Mouse (Mus musculus) thymus, adult 2 months (tissue): ENCODE measurements at regions not wholly inside any gene's neighbourhood (a gene's known extent, or its start where the extent isn't known, plus 50 kb on each side); places are given as distances from the start of the nearest gene placed in this dataset.
"Not testable (repeated sequence)": the region's sequence is repeated elsewhere in the genome, so short reads cannot be mapped to it uniquely, and the experiment has no call there.

Source experiments
- DNase-seq: peaks from one replicate; pipeline ENCODE4 v3.0.0; 2021
- H3K27ac ChIP-seq: fragments of 200-500 bp; 2 replicates; pipeline ENCODE4 v1.5.1; 2012; ENCODE audit warnings: low read length, control low read depth; ENCODE audit not compliant: control insufficient read depth, insufficient read depth
- H3K27me3 ChIP-seq: fragments of 200-500 bp; 2 replicates; pipeline ENCODE4 v1.6.1; 2012; ENCODE audit warnings: mild to moderate bottlenecking, low read length, moderate library complexity, mixed read lengths; ENCODE audit not compliant: control insufficient read depth, insufficient read depth
- H3K36me3 ChIP-seq: fragments of 200-500 bp; 2 replicates; pipeline ENCODE4 v1.6.1; 2012; ENCODE audit warnings: mild to moderate bottlenecking, low read length, moderate library complexity; ENCODE audit not compliant: control insufficient read depth, insufficient read depth
- H3K4me1 ChIP-seq: fragments of 200-500 bp; replicated peaks from 2 replicates; pipeline ENCODE4 v1.6.1; 2012; ENCODE audit warnings: low read length; ENCODE audit not compliant: control insufficient read depth, insufficient read depth
- H3K4me3 ChIP-seq: fragments of 200-500 bp; 2 replicates; pipeline ENCODE4 v1.5.1; 2012; ENCODE audit warnings: mild to moderate bottlenecking, low read length, control low read depth, moderate library complexity; ENCODE audit not compliant: control insufficient read depth, insufficient read depth
- CTCF ChIP-seq: fragments of 200-500 bp; IDR thresholded peaks from 2 replicates; pipeline ENCODE4 v1.5.1; 2012; ENCODE audit warnings: mild to moderate bottlenecking, control low read depth, low read length, moderate library complexity, borderline replicate concordance; ENCODE audit not compliant: control insufficient read depth, poor library complexity, insufficient read depth; ENCODE audit errors: extremely low read depth
- POLR2A ChIP-seq: fragments of 200-500 bp; IDR thresholded peaks from 2 replicates; pipeline ENCODE4 v1.6.1; 2012; ENCODE audit warnings: mild to moderate bottlenecking, low read length, control low read depth, moderate library complexity; ENCODE audit not compliant: control insufficient read depth, poor library complexity, insufficient read depth; ENCODE audit errors: extremely low read depth
- WGBS: fragments of 180-500 bp; shearing (Covaris S2); methylation state at CpG from one replicate; pipeline ENCODE4 v1.1.7; 2018; 5-methylcytosine and 5-hydroxymethylcytosine counted together

DNA sequence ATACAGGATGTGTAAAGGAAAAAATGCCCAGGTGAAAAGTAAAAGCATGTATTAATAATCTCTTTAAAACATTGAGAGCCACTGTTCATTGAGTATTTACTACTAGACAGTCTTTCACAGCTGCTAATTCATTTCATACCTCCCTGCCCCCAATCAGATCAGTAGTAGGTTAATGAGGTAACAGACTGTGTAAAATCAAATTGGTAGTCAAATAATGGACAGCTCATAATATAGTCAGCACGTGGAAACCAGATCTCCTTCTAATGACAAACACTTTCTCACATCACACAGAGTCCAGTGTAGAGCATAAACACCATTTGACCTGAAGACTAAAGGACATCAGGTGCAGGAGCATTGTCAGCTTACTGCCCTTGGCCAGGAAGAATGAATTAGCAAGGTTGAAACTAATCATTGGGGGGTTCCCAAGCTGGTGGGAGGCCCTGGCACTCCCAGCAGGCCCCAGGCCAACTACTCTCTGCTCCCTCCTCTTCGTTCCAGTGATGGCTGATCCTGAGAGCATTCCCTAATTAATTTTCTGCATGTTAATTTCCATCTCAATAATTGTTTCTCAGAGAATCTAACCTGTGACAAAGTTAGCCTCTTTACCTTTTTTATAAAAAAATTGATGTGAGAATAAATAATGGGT, 190.6 kb upstream of the Bet1 start:
- DNase-seq = no peak
- H3K4me1 ChIP-seq = no peaks in the 10 kb centered on the region
- H3K27me3 ChIP-seq = no peaks in the 10 kb centered on the region
- H3K4me3 ChIP-seq = no peak overlapping the region
- H3K27ac ChIP-seq = no peak overlapping the region
- TF ChIP-seq CTCF (no peak), POLR2A (no peak)
- no peaks in the 10 kb centered on the region for H3K36me3 ChIP-seq
- WGBS = 76% methylated on average over 2 of the region's 2 CpGs

DNA sequence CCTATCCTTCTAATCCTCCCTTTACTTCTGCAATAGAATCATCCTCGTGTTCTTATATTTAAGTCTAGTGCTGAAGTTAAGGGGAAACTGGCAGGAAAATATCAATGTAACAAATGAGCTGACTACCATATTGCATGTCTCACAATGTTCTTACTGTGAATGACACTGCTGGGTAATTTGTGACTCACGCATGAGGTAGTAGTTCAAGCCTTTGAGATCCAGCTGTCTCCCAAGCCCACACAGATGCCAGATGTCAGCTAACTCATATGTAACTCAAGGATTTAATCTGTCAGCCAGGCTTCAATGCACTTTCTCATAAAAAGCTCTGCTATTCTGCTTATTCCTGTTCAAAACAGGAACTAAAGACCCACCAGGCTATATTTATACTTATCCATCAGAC, 204.6 kb upstream of the Bet1 start:
- H3K4me1 ChIP-seq = no peaks in the 10 kb centered on the region
- WGBS = 89% methylated on average over 2 of the region's 2 CpGs
- H3K27me3 ChIP-seq = no peaks in the 10 kb centered on the region

DNA sequence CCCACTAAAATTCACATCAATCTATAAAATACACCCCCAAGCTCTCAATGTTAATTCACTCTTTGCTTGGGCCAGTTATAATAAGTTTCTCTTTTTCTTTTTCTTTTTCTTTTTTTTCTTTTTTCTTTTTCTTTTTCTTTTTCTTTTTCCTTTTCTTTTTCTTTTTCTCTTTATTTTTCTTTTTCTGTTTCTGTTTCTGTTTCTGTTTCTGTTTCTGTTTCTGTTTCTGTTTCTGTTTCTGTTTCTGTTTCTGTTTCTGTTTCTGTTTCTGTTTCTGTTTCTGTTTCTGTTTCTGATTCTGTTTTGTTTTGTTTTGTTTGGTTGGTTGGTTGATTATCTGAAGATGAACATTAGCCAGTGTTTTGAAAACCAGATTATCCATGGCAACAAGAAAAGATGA, 201.2 kb upstream of the Col1a2 start:
- not testable (repeated sequence) for H3K4me3 ChIP-seq, H3K36me3 ChIP-seq, DNase-seq, H3K27ac ChIP-seq, H3K4me1 ChIP-seq, H3K27me3 ChIP-seq

More for the DNA sequence above, 204.6 kb upstream of the Bet1 start:
- Histone ChIP-seq H3K4me3 (no peak overlapping the region), H3K27ac (no peak overlapping the region), H3K36me3 (no peaks in the 10 kb centered on the region)
- TF ChIP-seq CTCF = no peak
- TF ChIP-seq POLR2A = no peak
- no peak for DNase-seq

DNA sequence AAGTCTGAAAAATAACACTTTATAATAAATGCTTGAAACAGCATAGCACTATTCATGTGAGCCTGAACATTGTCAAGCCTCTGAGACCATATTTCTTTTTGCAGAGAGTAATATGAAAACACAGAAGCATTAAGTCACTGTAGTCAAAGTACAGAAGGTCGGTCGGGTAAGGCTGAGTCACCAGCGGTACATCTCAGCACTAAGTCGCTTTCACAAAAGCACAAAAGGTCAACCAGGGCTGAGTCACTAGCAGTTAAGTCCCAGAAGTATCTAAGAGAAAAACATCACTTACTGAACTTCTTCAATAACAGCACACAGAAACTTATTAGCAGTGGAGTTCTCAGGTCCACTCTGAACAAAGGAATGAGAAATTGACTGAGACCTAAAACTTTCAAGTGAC, 154.7 kb upstream of the Col1a2 start:
- 91% methylated on average over 4 of the region's 4 CpGs for WGBS
- no peak overlapping the region for H3K4me3 ChIP-seq
- DNase-seq = no peak
- H3K27me3 ChIP-seq = no peaks in the 10 kb centered on the region
- H3K27ac ChIP-seq = no peak overlapping the region
- no peaks in the 10 kb centered on the region for H3K36me3 ChIP-seq
- H3K4me1 ChIP-seq = no peaks in the 10 kb centered on the region
- no peak for TF ChIP-seq CTCF
- TF ChIP-seq POLR2A = no peak

DNA sequence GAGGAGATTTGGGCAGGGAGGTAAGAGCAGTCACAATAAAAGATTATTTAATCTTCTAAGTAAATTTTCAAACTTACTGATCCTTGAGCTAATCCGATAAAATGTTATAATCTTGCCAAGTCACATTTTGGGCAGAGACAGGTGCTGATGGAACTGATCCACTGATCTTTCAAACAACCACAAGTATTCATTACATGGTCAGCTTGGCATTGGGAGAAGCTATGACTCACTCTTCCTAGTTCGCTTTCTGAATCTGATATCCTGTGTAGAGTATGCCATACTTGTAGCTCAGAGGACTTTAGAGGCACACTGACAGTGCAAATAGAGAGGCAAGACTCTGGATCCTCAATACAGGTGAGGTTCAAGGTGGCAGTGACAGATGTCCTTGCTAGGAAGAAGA, 142.4 kb upstream of the Col1a2 start:
- no peak for DNase-seq
- 91% methylated on average over 2 of the region's 2 CpGs for whole genome bisulfite sequencing
- TF ChIP-seq POLR2A = no peak
- no peak for TF ChIP-seq CTCF
- Histone ChIP-seq H3K4me3 (no peak overlapping the region), H3K4me1 (no peaks in the 10 kb centered on the region), H3K27ac (no peak overlapping the region), H3K36me3 (no peaks in the 10 kb centered on the region), H3K27me3 (no peaks in the 10 kb centered on the region)

DNA sequence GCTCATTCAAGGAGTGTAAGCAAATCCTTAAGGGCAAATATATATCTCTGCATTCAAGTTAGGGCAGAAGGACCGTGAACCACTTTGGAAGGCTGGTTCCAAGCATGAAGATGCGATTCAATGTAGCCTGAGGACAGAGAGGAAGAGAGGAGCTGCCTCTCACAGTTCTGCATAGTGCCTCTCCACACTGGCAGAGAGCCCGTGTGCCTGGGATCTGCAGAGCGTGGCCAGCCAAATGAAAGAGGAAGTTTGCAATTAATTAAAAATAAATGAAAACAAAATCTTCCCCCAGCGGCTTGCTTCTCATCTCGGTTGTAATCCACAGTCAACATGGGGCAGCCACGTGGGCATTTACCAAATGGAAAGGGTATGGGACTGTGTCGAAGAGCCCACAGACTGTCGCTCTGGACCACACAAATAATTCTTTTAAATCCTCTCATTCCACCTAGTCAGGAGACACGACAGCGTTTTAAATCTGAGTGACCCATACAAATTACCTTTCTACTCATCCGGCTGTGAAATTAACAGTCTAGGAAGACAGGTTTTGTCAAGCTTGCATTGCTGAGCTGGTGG, 129.1 kb upstream of the Col1a2 start:
- no peaks in the 10 kb centered on the region for H3K4me1 ChIP-seq
- TF ChIP-seq POLR2A (no peak), CTCF (no peak)
- 64% methylated on average over 12 of the region's 12 CpGs for WGBS
- H3K4me3 ChIP-seq = no peak overlapping the region
- no peaks in the 10 kb centered on the region for H3K27me3 ChIP-seq
- no peak for DNase-seq
- no peaks in the 10 kb centered on the region for H3K36me3 ChIP-seq
- H3K27ac ChIP-seq = no peak overlapping the region

DNA sequence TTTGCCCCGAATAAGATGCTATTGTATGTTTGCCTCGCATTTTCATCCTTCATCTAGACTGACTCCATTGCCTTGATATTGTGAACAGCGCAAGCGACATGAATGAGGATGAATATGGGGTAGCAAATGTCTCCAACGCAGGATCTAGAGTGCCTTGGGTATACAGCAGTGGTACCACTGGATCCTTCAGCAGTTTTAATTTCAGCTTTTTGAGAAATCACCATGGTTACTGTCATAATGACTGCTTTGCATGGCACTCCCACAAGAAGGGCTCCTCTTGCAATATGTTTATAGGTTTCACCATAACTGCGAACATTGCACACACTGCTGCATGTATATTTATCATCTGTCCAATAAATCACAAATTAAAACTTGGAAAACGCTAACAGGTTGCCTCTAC, 107.8 kb upstream of the Col1a2 start:
- Histone ChIP-seq H3K27me3 (no peaks in the 10 kb centered on the region), H3K36me3 (no peaks in the 10 kb centered on the region), H3K27ac (no peak overlapping the region), H3K4me1 (no peaks in the 10 kb centered on the region), H3K4me3 (no peak overlapping the region)
- WGBS = 96% methylated on average over 7 of the region's 7 CpGs
- TF ChIP-seq POLR2A (no peak), CTCF (no peak)
- DNase-seq = no peak
